In genomic region chr9:97717728-97718127, GRCm38 (mm10) we compare ENCODE assay signal across 15 mouse cellular contexts.
"Had no signal": no experiment of that assay in that cellular context is flagged by ENCODE, and none has a peak within 500 bp of the region (broad histone marks: within the 10 kb centered on the region; RNA-seq: fewer than 3 reads in every experiment).

No protein-coding gene starts in this region.

- H3K4me2 ChIP-seq: kidney, embryonic 15.5 days; limb, embryonic 12.5 days; limb, embryonic 15.5 days; liver, embryonic 11.5 days; lung, embryonic 15.5 days; midbrain, embryonic 11.5 days had no signal

- ATAC-seq: liver, postnatal 0 days had no signal

- H3K4me1 ChIP-seq: kidney, embryonic 15.5 days; limb, embryonic 12.5 days; limb, embryonic 15.5 days; lung, embryonic 15.5 days had no signal

- H3K36me3 ChIP-seq: kidney, embryonic 15.5 days; limb, embryonic 12.5 days; limb, embryonic 15.5 days; lung, embryonic 15.5 days had no signal

- H3K27me3 ChIP-seq: kidney, embryonic 15.5 days; limb, embryonic 12.5 days; limb, embryonic 15.5 days; lung, embryonic 15.5 days had no signal

- H3K27ac ChIP-seq: kidney, embryonic 15.5 days; limb, embryonic 12.5 days; limb, embryonic 15.5 days; liver, embryonic 14.5 days; lung, embryonic 15.5 days had no signal

- H3K9ac ChIP-seq: kidney, embryonic 15.5 days; limb, embryonic 12.5 days; limb, embryonic 15.5 days; liver, embryonic 14.5 days; liver, postnatal 0 days; lung, embryonic 15.5 days had no signal

- H3K9me3 ChIP-seq: kidney, embryonic 15.5 days; limb, embryonic 12.5 days; limb, embryonic 15.5 days; lung, embryonic 15.5 days had no signal

- DNase-seq: kidney, postnatal 10 days; kidney, postnatal 36 days; liver, postnatal 0 days; lung, postnatal 4 days; midbrain, embryonic 14.5 days; thymus, adult 2 months; thymus, postnatal 14 days; thymus, postnatal 4 days had no signal

- H3K4me3 ChIP-seq: kidney, embryonic 15.5 days; limb, embryonic 12.5 days; limb, embryonic 15.5 days; lung, embryonic 15.5 days had no signal
